Mouse (Mus musculus): ENCODE measurements around the gene Saa2.

DNA sequence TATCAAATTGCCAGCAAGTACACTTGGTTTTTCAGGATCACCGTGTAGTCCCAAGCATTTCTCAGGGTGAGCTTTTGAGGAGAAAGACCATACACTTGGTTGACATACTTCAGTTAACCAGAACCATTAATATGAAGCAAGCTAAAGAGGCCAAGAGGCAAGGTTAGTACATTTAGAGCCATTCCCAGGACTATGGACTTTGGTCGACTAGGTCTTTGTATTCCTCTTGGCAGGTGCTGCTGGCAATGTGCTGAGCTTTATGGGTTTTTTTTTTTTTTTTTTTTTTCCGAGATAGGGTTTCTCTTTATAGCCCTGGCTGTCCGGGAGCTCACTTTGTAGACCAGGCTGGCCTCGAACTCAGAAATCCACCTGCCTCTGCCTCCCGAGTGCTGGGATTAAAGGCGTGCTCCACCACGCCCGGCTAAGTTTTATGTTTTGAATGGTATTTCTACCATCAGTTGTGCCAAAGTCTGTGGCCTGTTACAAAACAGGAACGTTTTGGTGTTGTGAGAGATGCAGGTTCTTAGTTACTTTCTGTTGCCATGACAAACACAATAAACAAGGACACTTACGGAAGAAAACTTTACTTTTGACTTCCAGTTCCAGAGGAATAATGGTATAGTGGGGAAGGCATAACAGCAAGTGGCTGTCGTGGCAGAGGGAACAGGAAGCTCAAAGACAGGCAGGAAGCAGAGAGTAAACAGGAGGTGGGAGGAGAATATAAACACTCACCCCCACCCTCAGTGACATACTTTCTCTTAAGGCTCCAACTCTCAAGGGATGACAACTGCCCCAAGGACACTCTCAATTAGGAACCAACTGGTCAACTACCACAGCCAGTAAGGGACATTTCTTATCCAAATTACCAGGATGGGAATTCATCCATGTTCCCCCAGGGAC lies 12.8 kb upstream of the Saa2 start:
- no peak for TF ChIP-seq CTCF (IDR thresholded peaks at IDR 0.05; ENCODE audit: extremely low read depth, insufficient read depth, low read length)
- TF ChIP-seq POLR2A (IDR thresholded peaks at IDR 0.05; ENCODE audit: extremely low read depth, insufficient read depth, low read length) = no peak
